Mouse (Mus musculus): ENCODE data around the gene Dazap1. TPM values are rescaled to one million over a fixed set of nuclear protein-coding genes. Genes with fewer than 3 reads are reported as not detected.
A peak's percentile ranks its signal among the peaks of the same experiment; 100 is the strongest.

The Dazap1 gene
- total RNA-seq, 2 experiments from 2014 or later, result 131 to 140 TPM

DNA sequence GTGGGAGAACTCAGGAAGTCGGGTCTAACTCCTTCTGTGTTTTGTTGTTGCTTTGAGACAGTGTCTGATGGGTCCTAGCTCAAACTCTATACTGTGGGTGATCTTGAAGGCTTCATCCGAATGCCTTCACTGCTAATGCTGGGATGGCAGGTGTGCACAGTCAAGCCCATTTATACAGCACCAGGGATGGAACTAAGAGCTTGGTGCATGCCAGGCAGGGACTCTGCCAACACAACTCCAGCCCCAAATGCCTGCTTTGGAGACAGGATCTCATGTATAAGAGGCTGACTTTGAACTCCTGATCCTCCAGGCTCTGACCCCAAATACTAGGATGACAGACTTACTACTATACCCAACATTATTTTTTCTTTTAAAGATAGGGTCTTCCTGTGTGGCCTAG lies 11.2 kb upstream of the Dazap1 start:
- DNase-seq, result no peak

- DNase-seq, result no peak
Measured at GRCm38 (mm10) chr10:80250573-80250972, 10.7 kb upstream of the Dazap1 start.

DNA sequence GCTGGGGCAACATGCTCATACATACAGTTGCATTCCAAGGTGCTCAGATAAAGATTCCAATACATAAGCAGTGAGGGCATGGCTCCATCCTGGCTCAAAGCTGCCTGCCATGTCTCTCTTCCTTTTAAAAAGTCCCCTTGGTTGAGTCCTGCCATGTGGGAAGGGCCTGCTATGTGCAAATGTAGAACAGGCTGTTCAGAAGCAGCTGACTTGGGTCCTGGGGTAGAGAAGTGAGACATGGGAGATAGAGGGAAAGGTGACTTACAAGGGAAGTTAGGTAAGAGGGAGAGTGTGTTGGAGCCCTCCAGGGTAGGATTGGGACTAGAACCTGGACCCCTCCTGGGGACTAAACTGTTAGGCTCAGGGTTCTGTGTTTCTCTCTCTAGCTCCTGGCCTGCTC lies 9.3 kb upstream of the Dazap1 start:
- no peak for DNase-seq

DNA sequence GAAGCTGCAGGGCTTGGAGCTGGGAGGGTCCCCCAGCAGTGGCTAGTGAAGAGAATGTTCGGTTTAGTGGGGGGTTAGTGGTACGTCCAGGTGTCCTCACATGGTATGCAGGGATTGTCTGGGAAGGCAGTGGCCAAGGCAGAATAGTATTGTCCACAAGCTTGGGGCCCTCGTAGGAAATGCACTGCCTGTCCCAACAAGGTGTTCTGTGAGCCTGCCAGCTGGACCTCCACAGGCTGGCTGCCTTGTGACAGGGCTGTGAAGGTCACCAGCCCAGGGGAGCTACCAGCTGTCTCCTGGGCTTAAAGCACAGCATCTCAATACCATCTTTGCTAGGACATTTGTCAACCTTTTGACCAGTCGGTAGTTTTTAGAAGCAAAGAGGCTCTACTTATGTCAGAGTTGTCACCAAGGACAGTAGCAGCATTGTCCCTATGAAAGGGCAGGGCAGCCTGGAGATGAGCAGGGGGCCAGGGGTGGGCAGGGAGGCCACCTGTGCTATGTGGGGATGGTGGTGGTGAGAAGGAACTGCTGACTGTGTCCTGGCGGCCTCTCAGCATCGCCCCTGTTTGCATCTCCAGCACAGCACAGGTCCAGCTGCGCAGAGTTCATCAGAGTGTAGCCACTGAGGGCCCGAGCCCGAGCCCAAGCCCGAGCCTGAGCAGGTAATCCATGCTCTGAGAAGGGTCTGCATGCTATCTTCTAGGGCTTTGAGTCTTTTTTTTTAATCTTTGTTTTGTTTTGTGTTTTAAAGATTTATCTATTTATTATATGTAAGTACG lies 8.6 kb upstream of the Dazap1 start:
- DNase-seq, result peak; percentile 42

DNA sequence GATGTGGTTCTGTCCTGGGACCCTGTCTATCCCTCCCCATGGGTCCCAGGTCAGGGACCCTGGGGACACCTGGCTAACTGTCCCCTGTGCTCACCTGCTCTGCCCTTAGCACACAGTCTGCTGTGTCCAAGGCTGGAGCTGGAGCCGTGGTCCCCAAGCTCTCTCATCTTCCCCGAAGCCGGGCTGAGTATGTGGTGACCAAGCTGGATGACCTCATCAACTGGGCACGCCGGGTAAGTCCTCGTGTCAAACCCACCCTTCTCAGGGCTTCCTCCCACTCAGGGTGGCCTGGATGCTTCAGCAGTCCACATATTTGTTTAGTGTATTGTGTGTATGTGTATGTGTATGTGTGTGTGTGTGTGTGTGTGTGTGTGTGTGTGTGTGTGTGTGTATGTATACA lies 7.7 kb upstream of the Dazap1 start:
- DNase-seq, result no peak

- DNase-seq, result no peak
Measured at GRCm38 (mm10) chr10:80254331-80255297, 6.7 kb upstream of the Dazap1 start.

GRCm38 (mm10) chr10:80255881-80256535 lies 5.3 kb upstream of the Dazap1 start:
- DNase-seq, result peak; percentile 66

GRCm38 (mm10) chr10:80257936-80258335 lies 3.4 kb upstream of the Dazap1 start:
- DNase-seq, result no peak

GRCm38 (mm10) chr10:80258752-80259462 lies 2.4 kb upstream of the Dazap1 start:
- DNase-seq, result no peak

DNA sequence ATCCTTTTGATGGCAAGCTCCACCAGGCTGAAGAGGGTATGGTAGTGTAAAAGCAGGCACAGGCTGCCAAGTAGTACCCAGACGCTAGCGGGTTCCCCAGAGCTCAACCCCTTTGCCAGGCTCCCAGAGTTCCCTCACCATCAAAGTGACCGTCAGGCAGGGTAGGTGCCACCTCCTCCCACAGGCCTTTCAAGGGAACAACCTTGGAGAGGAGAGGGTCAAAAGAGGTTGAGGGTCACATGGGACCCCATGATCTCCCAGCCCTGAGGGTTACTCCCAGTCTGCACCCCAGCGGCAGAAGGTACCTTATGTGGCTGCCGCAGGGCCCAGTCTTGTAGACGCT lies 1.9 kb upstream of the Dazap1 start:
- peak; percentile 35 for DNase-seq

- DNase-seq, result peak; percentile 77
Measured at GRCm38 (mm10) chr10:80259861-80260641, 1.2 kb upstream of the Dazap1 start.

DNA sequence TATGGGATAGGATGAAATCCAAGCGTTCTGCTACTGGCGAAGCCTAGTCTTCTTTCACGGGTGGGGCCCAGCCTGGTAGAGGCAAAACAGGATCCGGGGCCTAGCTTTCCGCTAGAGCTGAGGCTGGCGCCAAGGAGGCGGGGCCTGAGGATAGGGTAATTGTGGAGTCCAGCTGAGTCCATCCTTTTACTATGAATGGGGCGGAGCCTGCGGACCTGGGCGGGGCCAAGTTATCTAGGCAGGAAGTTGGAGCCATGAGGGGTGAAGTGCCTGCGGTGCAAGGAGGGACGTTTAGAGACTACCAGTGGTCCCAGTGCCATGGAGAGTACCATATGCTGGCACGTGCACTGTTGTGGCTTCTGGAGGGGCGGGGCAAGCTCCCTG lies 291 bp downstream of the Dazap1 start:
- peak; percentile 98 for DNase-seq

DNA sequence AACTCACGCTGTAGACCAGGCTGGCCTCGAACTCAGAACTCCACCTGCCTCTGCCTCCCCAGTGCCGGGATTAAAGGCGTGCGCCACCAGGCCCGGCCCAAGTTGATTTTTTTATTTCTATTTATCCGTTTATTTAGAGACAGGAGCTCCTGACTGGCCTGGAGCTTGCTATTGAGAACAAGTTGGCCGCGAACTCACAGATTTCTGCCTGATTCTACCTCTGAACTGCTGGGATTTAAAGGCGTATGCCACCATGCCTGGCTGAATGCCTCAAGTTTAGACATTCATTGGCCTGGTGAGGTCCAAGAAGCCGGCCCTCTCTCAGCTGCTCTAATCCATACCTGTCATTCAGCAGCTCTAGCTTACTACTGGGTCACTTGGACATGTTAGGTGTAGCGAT lies 883 bp downstream of the Dazap1 start:
- no peak for DNase-seq

GRCm38 (mm10) chr10:80262776-80263365 lies 1.6 kb downstream of the Dazap1 start:
- no peak for DNase-seq

- DNase-seq, result peak; percentile 99
Measured at GRCm38 (mm10) chr10:80264341-80265148, 3.3 kb downstream of the Dazap1 start.

- no peak for DNase-seq
Measured at GRCm38 (mm10) chr10:80265149-80265486, 3.8 kb downstream of the Dazap1 start.

GRCm38 (mm10) chr10:80270099-80270498 lies 8.8 kb downstream of the Dazap1 start:
- DNase-seq, result no peak

GRCm38 (mm10) chr10:80270734-80271181 lies 9.5 kb downstream of the Dazap1 start:
- DNase-seq, result no peak

GRCm38 (mm10) chr10:80271186-80271843 lies 10.0 kb downstream of the Dazap1 start:
- DNase-seq, result no peak

All from heart, postnatal 4 days (tissue).